Mouse (Mus musculus): ENCODE data around the gene Dusp21. TPM values are rescaled to one million over a fixed set of nuclear protein-coding genes. Genes with fewer than 3 reads are reported as not detected.

The Dusp21 gene
- polyA plus RNA-seq, 1 experiment from 2014 or later: not detected

- ChIA-PET POLR2A (no interaction called here), CTCF (no interaction called here)
- in situ Hi-C loops (cut with MboI; ENCODE audit: low pct_unique_long_range_greater_than_20kb): loop anchor here (25.0 kb wide), 1 partner anchor 987 kb away; no protein-coding TSS in a partner anchor
- H3K27me3 ChIP-seq: no peaks in the 10 kb centered on the region
- TF ChIP-seq CTCF (IDR thresholded peaks at IDR 0.05): no peak
- no peak for DNase-seq (ENCODE audit: low read depth, low spot score)
- ATAC-seq: no peak
Observed at GRCm38 (mm10) chrX:18174831-18175230, 29.2 kb downstream of the Dusp21 start.

GRCm38 (mm10) chrX:18177803-18178202 is 32.1 kb downstream of the Dusp21 start:
- CTCF ChIA-PET: interaction anchor here (1.1 to 2.4 kb wide), 6 partner anchors 9 to 31 kb away, joined by 3 to 15 read pairs (median 4); no protein-coding TSS in a partner anchor

DNA sequence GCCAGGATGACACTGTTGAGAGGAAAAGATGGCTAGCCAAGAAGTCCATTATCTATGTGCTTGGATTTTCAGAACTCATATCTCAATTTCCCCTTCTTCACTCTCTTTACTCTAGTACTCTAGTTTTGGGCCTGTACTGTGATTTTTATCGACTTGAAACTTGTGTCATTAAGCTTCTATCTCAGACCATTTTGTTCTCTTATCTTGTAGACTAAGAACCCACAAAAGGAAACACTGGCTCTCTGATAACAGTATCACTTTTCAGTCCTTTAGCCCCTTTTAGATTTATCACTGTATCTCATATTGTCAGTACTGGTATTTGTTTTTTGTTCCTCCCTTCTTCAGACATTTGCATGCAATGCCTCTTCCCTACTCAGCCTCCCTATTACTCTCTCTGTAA is 33.8 kb downstream of the Dusp21 start:
- no peak for TF ChIP-seq CTCF (IDR thresholded peaks at IDR 0.05)
- no peak for DNase-seq (ENCODE audit: low read depth, low spot score)
- H3K27me3 ChIP-seq: no peaks in the 10 kb centered on the region
- POLR2A ChIA-PET: no interaction called here
- in situ Hi-C loops (cut with MboI; ENCODE audit: low pct_unique_long_range_greater_than_20kb): no loop called here
- no peak for ATAC-seq
- CTCF ChIA-PET: interaction anchor here (1.2 to 1.8 kb wide), 3 partner anchors 14 to 75 kb away, joined by 3 to 5 read pairs (median 3); no protein-coding TSS in a partner anchor

More at GRCm38 (mm10) chrX:18177803-18178202, 32.1 kb downstream of the Dusp21 start:
- DNase-seq (ENCODE audit: low read depth, low spot score): no peak
- H3K27me3 ChIP-seq: no peaks in the 10 kb centered on the region
- no peak for TF ChIP-seq CTCF (IDR thresholded peaks at IDR 0.05)
- no peak for ATAC-seq
- in situ Hi-C loops (cut with MboI; ENCODE audit: low pct_unique_long_range_greater_than_20kb): no loop called here
- POLR2A ChIA-PET: no interaction called here

DNA sequence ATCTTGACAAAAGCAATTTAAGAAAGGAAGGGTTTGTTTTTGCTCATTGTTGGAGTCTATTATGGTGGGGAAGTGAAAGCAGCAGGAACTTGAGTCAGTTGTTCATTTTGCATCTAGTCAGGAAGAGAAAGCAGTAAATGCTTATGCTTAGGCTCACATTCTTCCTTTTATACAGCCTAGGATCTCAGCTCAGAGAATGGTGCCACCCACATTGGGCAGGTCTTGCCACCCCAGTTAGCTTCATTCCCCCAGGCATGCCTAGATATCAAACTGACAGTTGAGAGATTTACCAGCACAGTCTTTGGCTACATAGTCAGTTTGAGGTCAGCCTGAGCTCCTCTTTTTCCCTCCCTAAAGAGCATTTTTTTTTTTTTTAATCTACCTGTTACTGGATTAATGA is 41.5 kb downstream of the Dusp21 start:
- ChIA-PET CTCF (interaction anchor here (0.8 kb wide), 1 partner anchor 10 kb away, joined by 3 read pairs; no protein-coding TSS in a partner anchor), POLR2A (no interaction called here)
- no peak for DNase-seq (ENCODE audit: low read depth, low spot score)
- H3K27me3 ChIP-seq: no peaks in the 10 kb centered on the region
- no peak for ATAC-seq
- in situ Hi-C loops (cut with MboI; ENCODE audit: low pct_unique_long_range_greater_than_20kb): no loop called here
- no peak for TF ChIP-seq CTCF (IDR thresholded peaks at IDR 0.05)

GRCm38 (mm10) chrX:18188293-18188692 is 42.6 kb downstream of the Dusp21 start:
- DNase-seq (ENCODE audit: low read depth, low spot score): no peak
- no peak for ATAC-seq
- in situ Hi-C loops (cut with MboI; ENCODE audit: low pct_unique_long_range_greater_than_20kb): no loop called here
- no peak for TF ChIP-seq CTCF (IDR thresholded peaks at IDR 0.05)
- ChIA-PET POLR2A (no interaction called here), CTCF (interaction anchor here (0.7 kb wide), 1 partner anchor 11 kb away, joined by 3 read pairs; no protein-coding TSS in a partner anchor)
- no peaks in the 10 kb centered on the region for H3K27me3 ChIP-seq

Other genes starting within 250 kb of the Dusp21 start
- 42.7 TPM for gene Kdm6a, start 16.7 kb downstream of the Dusp21 start, polyA plus RNA-seq (2021)

Data from Patski (cell line).